Mouse (Mus musculus): Measurements from ENCODE around the gene Zfp948. TPM values are rescaled to one million over a fixed set of nuclear protein-coding genes. Genes with fewer than 3 reads are reported as not detected.

Zfp948 gene
- 1 to 10 TPM; 4.6 to 6.2 TPM for total RNA-seq (2021)
- long read RNA-seq, experiment 1, transcript Zfp948-201 (6 exons, 2,652 nt): major isoform, 7 of 9 reads
- long read RNA-seq, experiment 1, partial matches to known transcripts: 1 of 9 reads
- long read RNA-seq, experiment 1, other reads (novel, unspliced or antisense): 1 of 9 reads
- long read RNA-seq, experiment 2, partial matches to known transcripts: 0 of 3 reads
- long read RNA-seq, experiment 2, other reads (novel, unspliced or antisense): 0 of 3 reads

DNA sequence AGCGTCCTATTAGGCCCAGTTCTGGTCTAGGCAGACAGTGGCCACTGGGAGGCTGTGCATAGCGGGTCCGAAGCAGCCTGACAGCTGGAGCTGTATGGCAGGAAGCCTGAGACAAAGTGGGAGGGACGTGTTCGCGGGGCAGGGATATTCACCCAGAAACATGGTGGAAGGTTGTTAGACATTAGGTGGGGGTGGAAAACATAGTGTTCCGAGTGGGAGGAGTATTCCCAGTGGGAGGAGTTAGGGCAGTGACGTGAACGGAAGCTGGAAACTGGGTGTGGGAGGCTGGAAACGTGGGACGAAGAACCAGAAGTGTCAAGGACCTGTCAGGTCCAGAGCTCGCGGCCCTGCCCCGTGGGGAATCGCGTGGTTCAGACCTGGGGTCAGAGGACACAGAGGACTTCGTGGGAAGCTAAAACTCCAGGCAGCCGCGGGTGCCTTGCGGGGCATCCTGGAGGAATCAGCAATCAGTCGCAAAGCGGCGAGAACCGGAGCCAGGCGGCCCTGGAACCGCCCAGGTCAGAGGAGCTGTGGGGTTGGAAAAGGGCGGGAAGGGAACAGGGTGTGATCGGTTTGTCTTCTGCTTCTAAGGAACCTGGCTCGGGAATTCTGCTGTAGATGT, at the start of gene Zfp948:
Gene Zfp948 (plus strand): TSS at position 281 of the 622 bp plus-strand sequence.
- peak; percentile 73 for DNase-seq

DNA sequence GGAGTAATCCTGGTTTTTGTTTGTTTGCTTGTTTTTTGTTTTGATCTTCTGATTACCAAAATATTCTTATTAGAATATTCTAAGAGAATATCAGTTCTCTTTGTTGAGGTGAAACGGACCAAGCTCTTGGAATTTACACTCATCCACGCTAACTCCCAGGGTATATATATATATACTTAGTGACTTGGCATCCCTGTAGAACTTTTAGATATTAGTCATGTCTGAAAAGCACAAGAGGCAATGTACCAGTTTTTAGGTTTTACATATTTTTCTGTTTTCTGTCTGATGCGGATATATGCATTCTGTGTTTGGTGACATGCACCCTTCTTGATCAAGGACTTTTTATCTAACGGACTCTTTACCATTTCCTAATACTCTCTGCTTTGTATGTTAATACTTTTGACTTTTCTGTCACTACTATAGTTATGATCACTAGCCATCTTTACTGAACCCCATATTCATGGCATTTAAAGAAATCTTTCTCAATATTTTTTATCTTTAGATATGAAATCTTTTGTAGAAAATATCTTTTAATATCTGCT, 49.6 kb upstream of the Zfp948 start:
- no peak for DNase-seq

DNA sequence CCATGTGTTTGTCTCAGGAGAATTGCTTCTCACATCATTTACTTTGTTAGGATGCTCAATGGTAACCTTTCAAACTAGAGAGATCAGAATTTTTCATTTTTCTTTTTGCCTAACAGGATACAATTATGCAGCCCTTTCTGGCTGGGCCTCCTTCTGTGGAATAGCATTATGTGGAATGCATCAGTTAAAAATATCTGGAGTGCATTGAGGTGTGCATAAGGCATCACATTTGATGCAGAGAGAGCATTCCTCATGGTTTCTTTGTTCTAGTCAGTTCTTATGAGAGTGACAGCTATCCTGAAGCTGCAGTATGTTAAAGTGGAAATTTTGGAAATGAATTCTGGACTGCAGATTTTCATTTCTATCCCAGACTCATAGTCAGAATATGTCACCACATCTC, 40.5 kb upstream of the Zfp948 start:
- no peak for DNase-seq

DNA sequence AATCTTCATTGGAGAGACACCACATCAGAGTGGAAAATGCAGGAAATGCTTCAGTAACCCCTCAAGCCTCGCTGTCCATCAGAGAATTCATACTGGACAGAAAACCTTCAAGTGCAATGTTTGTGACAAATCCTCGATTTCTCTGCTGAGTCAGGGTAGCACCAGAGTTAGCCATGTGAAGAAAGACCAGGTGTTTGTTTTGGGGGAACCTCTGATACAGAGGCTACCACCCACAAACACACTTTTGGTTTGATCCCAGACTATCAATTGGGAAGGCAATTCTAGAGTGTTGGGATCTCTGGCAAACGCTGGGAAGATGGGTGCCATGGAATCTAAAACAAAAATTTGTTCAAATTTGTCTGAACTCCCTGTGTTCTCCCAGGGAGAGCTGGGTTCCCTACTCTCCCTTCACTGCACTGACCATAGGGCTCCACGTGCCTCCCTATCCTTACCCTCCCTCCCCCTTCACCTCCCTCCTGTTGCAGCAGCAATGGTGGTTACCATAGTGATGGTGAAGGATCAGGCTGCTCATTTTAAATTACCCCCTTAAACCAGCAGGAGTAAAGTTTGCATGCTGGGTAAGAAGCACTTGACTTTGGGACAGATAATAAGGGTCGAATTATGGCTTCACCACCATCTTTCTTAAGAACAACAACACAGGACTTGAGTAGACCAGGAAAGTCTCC, 36.0 kb upstream of the Zfp948 start:
- DNase-seq: no peak

DNA sequence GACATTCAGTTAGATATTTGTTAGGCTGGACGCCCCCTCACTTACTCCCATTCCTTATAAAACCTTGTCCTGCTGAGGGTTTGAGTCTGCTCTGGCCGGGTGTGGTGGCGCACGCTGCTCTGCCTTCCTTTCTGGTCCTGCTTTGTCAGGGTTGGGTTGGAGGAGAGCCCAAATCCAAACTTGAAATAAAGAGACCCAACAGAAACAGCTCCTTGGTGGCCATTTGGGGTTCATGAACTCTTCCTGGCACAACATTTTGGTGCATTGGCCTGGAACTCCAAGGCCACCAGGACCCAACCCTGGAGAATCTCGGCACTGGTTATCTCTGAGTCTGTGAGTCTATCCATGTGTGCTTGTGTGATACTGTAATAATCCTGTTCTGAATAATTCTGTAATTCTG, 35.2 kb upstream of the Zfp948 start:
- no peak for DNase-seq

DNA sequence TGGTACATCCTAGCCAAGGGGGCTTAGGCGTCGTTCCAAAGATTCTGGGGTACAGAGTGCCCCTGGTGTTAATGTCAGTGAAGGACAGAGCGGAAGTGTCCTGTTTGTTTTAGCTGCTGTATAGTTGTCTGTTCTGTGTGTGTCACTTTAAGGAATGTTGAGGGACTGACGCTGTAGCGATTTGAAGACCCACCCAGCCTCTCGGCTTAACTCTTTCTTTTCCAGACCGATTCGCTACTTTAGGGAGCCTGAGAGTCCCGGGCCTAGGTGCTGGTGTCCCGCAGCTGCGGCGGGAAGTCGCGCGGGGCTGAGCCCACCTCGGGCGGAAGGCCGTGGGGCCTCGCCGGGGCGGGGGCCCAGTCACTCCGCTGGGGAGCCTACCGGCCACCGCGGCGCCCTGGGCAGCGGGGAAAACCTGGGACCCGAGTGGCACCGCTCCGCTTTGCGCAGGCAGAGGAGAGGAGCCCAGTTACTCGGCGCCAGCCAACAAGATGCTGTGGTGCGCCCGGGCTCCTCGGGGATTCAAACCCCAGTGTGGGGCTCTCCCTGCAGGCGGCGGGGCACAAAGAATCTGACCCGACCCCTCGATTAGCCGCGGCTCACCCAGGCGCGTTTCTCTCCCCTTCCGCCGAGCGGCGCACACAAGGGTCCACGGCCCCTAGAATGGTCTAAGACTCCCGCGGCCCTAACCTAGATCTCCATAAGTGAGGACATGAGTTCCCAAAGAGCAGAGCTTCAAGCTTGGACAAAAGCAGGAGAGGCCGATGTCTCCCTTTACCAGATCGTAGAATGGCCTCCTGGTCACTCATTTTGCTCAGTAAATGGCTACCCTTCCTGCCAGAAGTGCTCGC, 34.5 kb upstream of the Zfp948 start:
- DNase-seq: peak; percentile 72

DNA sequence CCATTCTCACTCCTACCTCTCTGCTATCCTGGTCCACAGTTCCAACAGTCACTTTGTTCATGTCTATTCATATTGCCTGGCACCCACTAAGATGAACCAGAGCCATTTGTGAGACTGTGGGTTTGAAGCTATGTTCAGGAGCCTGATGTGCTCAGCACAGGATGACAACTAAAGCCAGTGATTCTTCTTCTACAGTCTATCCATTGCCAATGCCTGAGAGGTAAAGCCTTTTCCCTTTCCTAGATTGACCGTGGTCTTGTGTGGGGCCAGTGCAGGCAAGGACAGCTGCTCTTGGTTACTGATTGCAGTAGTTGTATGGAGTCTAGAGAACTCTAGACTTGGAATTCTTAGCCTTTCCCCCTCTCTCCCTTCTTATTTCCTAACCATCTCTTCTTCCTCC, 32.8 kb upstream of the Zfp948 start:
- DNase-seq: no peak

GRCm38 (mm10) chr17:21534460-21535095, 32.2 kb upstream of the Zfp948 start:
- DNase-seq: no peak

- DNase-seq: peak; percentile 49
Measured at GRCm38 (mm10) chr17:21535096-21536001, 31.5 kb upstream of the Zfp948 start, which contains the start of gene Zfp52. Gene Zfp52 (plus strand): TSS chr17:21535539.

DNA sequence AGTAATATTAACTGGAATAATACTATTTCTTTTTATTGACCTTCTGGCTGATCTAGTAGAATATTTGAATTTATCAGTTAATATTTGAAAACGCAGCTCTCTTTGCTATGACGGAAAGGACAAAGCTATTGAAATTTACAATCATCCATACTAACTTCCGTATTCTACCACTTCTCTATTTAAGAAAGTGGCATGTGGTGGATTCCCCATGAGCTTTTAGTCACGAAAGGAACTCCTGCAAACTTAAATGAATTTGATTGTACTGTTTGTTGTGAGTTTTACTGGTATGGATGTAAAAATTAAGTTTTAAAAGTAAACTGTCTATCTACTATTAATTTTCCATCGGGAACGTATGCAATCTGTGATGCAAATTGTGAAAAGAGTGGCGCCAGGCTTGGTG, 30.7 kb upstream of the Zfp948 start:
- DNase-seq: no peak

DNA sequence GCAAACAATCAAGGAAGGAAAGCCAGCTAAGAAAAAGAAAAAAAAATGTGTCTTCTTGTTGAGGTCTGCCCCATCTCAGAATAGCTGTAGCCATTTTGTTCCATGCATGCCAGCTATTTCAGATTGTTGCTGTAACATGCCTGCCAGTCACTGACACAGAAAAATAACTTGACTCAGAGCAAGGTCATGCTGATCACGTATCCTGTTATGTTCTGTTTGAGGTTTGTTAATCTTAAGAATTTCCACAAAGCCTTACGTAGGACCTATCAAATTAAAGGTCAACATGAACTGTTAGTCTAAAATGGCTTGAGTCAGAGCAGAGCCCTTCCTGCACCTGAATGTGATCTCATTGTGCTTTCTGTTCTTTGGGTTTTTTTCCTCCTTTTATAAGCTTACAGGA, 30.1 kb upstream of the Zfp948 start:
- no peak for DNase-seq

DNA sequence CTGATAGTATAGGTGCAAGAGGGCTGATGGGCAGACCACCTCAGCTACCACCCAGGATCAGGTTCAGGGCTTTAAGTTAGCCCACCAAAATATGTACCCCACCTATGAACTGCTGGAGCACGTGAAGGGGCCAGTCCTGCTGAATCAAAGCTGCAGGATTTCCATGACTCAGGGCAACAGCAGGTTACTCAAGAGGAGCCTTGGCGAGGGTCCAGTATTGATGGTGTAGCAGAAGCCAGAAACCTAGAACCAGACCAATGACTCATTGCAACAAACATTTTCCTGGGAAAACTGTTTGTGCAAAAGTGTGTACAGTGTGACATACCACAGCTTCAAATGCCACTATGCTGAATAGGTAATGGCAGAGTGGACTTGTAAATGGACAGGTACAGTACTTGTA, 9.0 kb upstream of the Zfp948 start:
- DNase-seq: no peak

- DNase-seq: no peak
Measured at GRCm38 (mm10) chr17:21566220-21566619, 588 bp upstream of the Zfp948 start.

DNA sequence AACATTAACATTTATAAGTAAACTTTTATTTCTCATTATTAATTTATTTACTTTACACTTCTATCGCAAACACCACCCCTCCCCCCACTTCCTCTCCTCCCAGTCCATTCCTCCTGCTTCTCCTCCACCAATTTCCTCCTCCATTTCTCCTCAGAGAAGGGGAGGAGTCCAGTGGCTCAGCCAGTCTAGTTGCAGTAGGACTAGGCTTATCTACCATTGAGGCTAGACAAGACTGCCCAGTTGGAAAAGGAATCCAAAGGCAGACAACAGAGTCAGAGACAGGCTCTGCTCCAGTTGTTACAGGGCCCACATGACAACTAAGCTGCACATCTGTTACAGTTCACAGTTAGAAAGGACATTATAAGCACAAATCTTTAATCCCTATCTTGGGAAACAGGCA, 888 bp downstream of the Zfp948 start:
- DNase-seq: peak; percentile 10

GRCm38 (mm10) chr17:21579080-21579479, 12.3 kb downstream of the Zfp948 start:
- no peak for DNase-seq

GRCm38 (mm10) chr17:21579493-21580175, 12.8 kb downstream of the Zfp948 start:
- DNase-seq: peak; percentile 11

- DNase-seq: no peak
Measured at GRCm38 (mm10) chr17:21585521-21585920, 18.7 kb downstream of the Zfp948 start.

- DNase-seq: no peak
Measured at GRCm38 (mm10) chr17:21616356-21616755, 49.5 kb downstream of the Zfp948 start.

DNA sequence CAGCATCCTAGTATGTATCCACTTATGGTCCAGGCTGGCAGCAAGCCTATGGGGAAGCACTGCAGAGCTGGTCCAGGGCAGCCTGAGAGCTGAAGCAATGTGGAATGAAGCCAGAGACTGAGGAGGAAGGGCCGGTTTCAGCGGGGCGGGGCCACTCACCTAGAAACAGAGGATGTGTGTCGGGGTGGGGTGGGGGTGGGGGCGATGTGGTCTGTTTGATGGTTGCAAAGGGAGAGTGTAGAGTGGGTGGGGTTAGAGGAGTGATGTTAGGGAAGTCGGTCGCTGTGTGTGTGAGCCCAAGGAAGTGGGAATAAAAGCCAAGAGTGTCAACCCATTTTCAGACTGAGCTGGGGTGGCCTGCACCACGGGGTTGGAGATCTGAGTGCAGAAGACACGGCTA, 50.5 kb downstream of the Zfp948 start:
- DNase-seq: no peak

- DNase-seq: no peak
Measured at GRCm38 (mm10) chr17:21623647-21624046, 56.8 kb downstream of the Zfp948 start.

Measured in gastrocnemius, postnatal 10 days (tissue).